Mouse (Mus musculus): ENCODE data around the gene Fam214a. TPM values are rescaled to one million over a fixed set of nuclear protein-coding genes. Genes with fewer than 3 reads are reported as not detected.

Fam214a gene
- total RNA-seq, 2 experiments from 2014 or later = 20.3 to 30.3 TPM

GRCm38 (mm10) chr9:75055046-75055445, 102.4 kb downstream of the Fam214a start:
- no peak for DNase-seq
- intact Hi-C loops (cut with DNase I) = no loop called here

- no peak for DNase-seq
- intact Hi-C loops (cut with DNase I) = no loop called here
Observed at GRCm38 (mm10) chr9:75064678-75065331, 112.1 kb downstream of the Fam214a start.

GRCm38 (mm10) chr9:75070457-75071028, 117.9 kb downstream of the Fam214a start, which contains the start of gene Myo5a:
TSS of gene Myo5a (plus strand) at chr9:75071015.
- no peak for DNase-seq
- intact Hi-C loops (cut with DNase I) = no loop called here

GRCm38 (mm10) chr9:75071029-75071705, 118.5 kb downstream of the Fam214a start:
- intact Hi-C loops (cut with DNase I) = no loop called here
- DNase-seq = peak; percentile 70 to 72

- DNase-seq = no peak
- intact Hi-C loops (cut with DNase I) = no loop called here
Observed at GRCm38 (mm10) chr9:75071706-75072192, 119.1 kb downstream of the Fam214a start.

- intact Hi-C loops (cut with DNase I) = no loop called here
- no peak for DNase-seq
Observed at GRCm38 (mm10) chr9:75072361-75072760, 119.7 kb downstream of the Fam214a start.

GRCm38 (mm10) chr9:75077191-75077590, 124.5 kb downstream of the Fam214a start:
- intact Hi-C loops (cut with DNase I) = no loop called here
- DNase-seq = no peak

Other genes with a start within 250 kb of the Fam214a start
- not detected for gene Onecut1, start 91.0 kb upstream of the Fam214a start, total RNA-seq (2021)
- gene Arpp19, start 84.7 kb downstream of the Fam214a start, total RNA-seq (2021) = 100 to 1,000 TPM; 129 to 153 TPM
- gene Myo5a, start 118.1 kb downstream of the Fam214a start, total RNA-seq (2021) = 1 to 10 TPM; 9.2 to 9.9 TPM

Measured in gastrocnemius, postnatal 36 days (tissue).